Mouse (Mus musculus) neural tube, embryonic 15.5 days (tissue): ENCODE data around the gene Cabin1. TPM values are rescaled to one million over a fixed set of nuclear protein-coding genes. Genes with fewer than 3 reads are reported as not detected.
"Not testable (repeated sequence)": the region's sequence is repeated elsewhere in the genome, so short reads cannot be mapped to it uniquely, and the experiment has no call there.

Source experiments
- ATAC-seq: fragments of 200-750 bp; cut with Nextera tagmentation; 2 replicates; pipeline ENCODE4 v1.8.0; 2017; ENCODE audit warnings: mild to moderate bottlenecking, moderate TSS enrichment, moderate library complexity; ENCODE audit not compliant: low FRiP score
- H3K27ac ChIP-seq: fragments of 300-500 bp; sonication (generic); replicated peaks from 2 replicates; pipeline ENCODE4 v1.5.1; 2015; ENCODE audit warnings: mild to moderate bottlenecking, inconsistent platforms
- H3K27me3 ChIP-seq: fragments of 300-500 bp; sonication (generic); replicated peaks from 2 replicates; pipeline ENCODE4 v1.6.1; 2015; ENCODE audit warnings: inconsistent platforms
- H3K36me3 ChIP-seq: fragments of 300-500 bp; sonication (generic); 2 replicates; pipeline ENCODE4 v1.6.1; 2015; ENCODE audit warnings: inconsistent platforms
- H3K4me1 ChIP-seq: fragments of 300-500 bp; sonication (generic); 2 replicates; pipeline ENCODE4 v1.6.1; 2015; ENCODE audit warnings: inconsistent platforms
- H3K4me2 ChIP-seq: fragments of 300-500 bp; sonication (generic); 2 replicates; pipeline ENCODE4 v1.6.1; 2015; ENCODE audit warnings: inconsistent platforms, mild to moderate bottlenecking, moderate library complexity
- H3K4me3 ChIP-seq: fragments of 300-500 bp; sonication (generic); replicated peaks from 2 replicates; pipeline ENCODE4 v1.5.1; 2015; ENCODE audit warnings: mild to moderate bottlenecking, inconsistent platforms
- H3K9ac ChIP-seq: fragments of 300-500 bp; sonication (generic); replicated peaks from 2 replicates; pipeline ENCODE4 v1.6.1; 2015; ENCODE audit warnings: mild to moderate bottlenecking, inconsistent platforms
- H3K9me3 ChIP-seq: fragments of 300-500 bp; sonication (generic); replicated peaks from 2 replicates; pipeline ENCODE4 v1.6.1; 2016; ENCODE audit warnings: inconsistent platforms
- WGBS: fragments of 180-500 bp; shearing (Covaris S2); methylation state at CpG from one replicate; pipeline ENCODE4 v1.1.7; 2015; ENCODE audit warnings: mixed read lengths; 5-methylcytosine and 5-hydroxymethylcytosine counted together
- polyA plus RNA-seq: library from polyadenylated mRNA; unstranded; fragments of >200 nt; fragmentation: Nextera tagmentation; extraction: Ambion mirVana; gene quantifications from 2 replicates; pipeline ENCODE4 v1.2.1, GENCODE M21; 2015

Gene Cabin1
- polyA plus RNA-seq, 1 experiment from 2014 or later: 35.8 TPM

GRCm38 (mm10) chr10:75780769-75781578, 16.8 kb upstream of the Cabin1 start, which contains the start of the genes Gm20441 and Gstt3:
TSS of gene Gm20441 (minus strand) at chr10:75780954.
TSS of gene Gstt3 (minus strand) at chr10:75781414.
- Histone ChIP-seq H3K27me3 (peaks cover 56% of the 10 kb centered on the region), H3K9ac (peak within 1 kb of the TSS; percentile 35), H3K4me3 (peak within 1 kb of the TSS; percentile 40), H3K4me2 (peak within 1 kb of the TSS; percentile 72), H3K4me1 (peaks cover 10% of the 10 kb centered on the region), H3K36me3 (no peaks in the 10 kb centered on the region), H3K9me3 (no peaks in the 10 kb centered on the region), H3K27ac (no peak within 1 kb of the TSS)
- ATAC-seq: no peak
- WGBS: 2% methylated on average over 28 of the region's 28 CpGs

- H3K9me3 ChIP-seq: no peaks in the 10 kb centered on the region
- peaks cover 62% of the 10 kb centered on the region for H3K27me3 ChIP-seq
- ATAC-seq: no peak
- peaks cover 10% of the 10 kb centered on the region for H3K4me1 ChIP-seq
- no peak overlapping the region for H3K27ac ChIP-seq
- WGBS: 38% methylated on average over 15 of the region's 15 CpGs
- no peak overlapping the region for H3K9ac ChIP-seq
- H3K4me2 ChIP-seq: no peak overlapping the region
- H3K4me3 ChIP-seq: no peak overlapping the region
- no peaks in the 10 kb centered on the region for H3K36me3 ChIP-seq
These were observed 15.3 kb upstream of the Cabin1 start for GRCm38 (mm10) chr10:75779206-75780174.

GRCm38 (mm10) chr10:75777885-75778284, 13.7 kb upstream of the Cabin1 start:
- H3K9ac ChIP-seq: no peak overlapping the region
- no peak overlapping the region for H3K4me2 ChIP-seq
- 88% methylated on average over 2 of the region's 2 CpGs for WGBS
- no peak overlapping the region for H3K4me3 ChIP-seq
- H3K27me3 ChIP-seq: peaks cover 56% of the 10 kb centered on the region
- no peaks in the 10 kb centered on the region for H3K9me3 ChIP-seq
- no peak for ATAC-seq
- no peak overlapping the region for H3K27ac ChIP-seq
- no peaks in the 10 kb centered on the region for H3K36me3 ChIP-seq
- peaks cover 15% of the 10 kb centered on the region for H3K4me1 ChIP-seq

- peaks cover 26% of the 10 kb centered on the region for H3K4me1 ChIP-seq
- H3K4me2 ChIP-seq: no peak overlapping the region
- no peak overlapping the region for H3K4me3 ChIP-seq
- no peak overlapping the region for H3K9ac ChIP-seq
- peaks cover 47% of the 10 kb centered on the region for H3K27me3 ChIP-seq
- 82% methylated on average over 6 of the region's 6 CpGs for WGBS
- no peak overlapping the region for H3K27ac ChIP-seq
- no peak for ATAC-seq
- H3K9me3 ChIP-seq: no peaks in the 10 kb centered on the region
- no peaks in the 10 kb centered on the region for H3K36me3 ChIP-seq
These were observed 12.4 kb upstream of the Cabin1 start for GRCm38 (mm10) chr10:75776562-75776961.

- WGBS: 96% methylated on average over 9 of the region's 9 CpGs
- ATAC-seq: no peak
These were observed 10.4 kb upstream of the Cabin1 start for GRCm38 (mm10) chr10:75774587-75774986.

GRCm38 (mm10) chr10:75774102-75774501, 10.0 kb upstream of the Cabin1 start:
- H3K4me3 ChIP-seq: no peak overlapping the region
- no peaks in the 10 kb centered on the region for H3K9me3 ChIP-seq
- 94% methylated on average over 5 of the region's 5 CpGs for WGBS
- H3K4me2 ChIP-seq: no peak overlapping the region
- H3K4me1 ChIP-seq: peaks cover 18% of the 10 kb centered on the region
- H3K9ac ChIP-seq: no peak overlapping the region
- no peak overlapping the region for H3K27ac ChIP-seq
- H3K36me3 ChIP-seq: no peaks in the 10 kb centered on the region
- H3K27me3 ChIP-seq: peaks cover 23% of the 10 kb centered on the region
- no peak for ATAC-seq

More at GRCm38 (mm10) chr10:75774587-75774986, 10.4 kb upstream of the Cabin1 start:
- Histone ChIP-seq H3K27ac (no peak overlapping the region), H3K4me3 (no peak overlapping the region), H3K36me3 (no peaks in the 10 kb centered on the region), H3K4me2 (no peak overlapping the region), H3K9me3 (no peaks in the 10 kb centered on the region), H3K27me3 (peaks cover 28% of the 10 kb centered on the region), H3K4me1 (peaks cover 18% of the 10 kb centered on the region), H3K9ac (no peak overlapping the region)

GRCm38 (mm10) chr10:75772795-75773664, 8.9 kb upstream of the Cabin1 start, which contains the start of gene Ddt:
TSS of gene Ddt (minus strand) at chr10:75773414.
- H3K4me2 ChIP-seq: peak within 1 kb of the TSS; percentile 99
- H3K4me3 ChIP-seq: peak within 1 kb of the TSS; percentile 79
- ATAC-seq: peak; percentile 97
- H3K4me1 ChIP-seq: peaks cover 18% of the 10 kb centered on the region
- H3K27ac ChIP-seq: peak within 1 kb of the TSS; percentile 66
- H3K27me3 ChIP-seq: peaks cover 15% of the 10 kb centered on the region
- no peaks in the 10 kb centered on the region for H3K9me3 ChIP-seq
- under 1% methylated on average over 47 of the region's 47 CpGs for WGBS
- H3K9ac ChIP-seq: peak within 1 kb of the TSS; percentile 68
- no peaks in the 10 kb centered on the region for H3K36me3 ChIP-seq

GRCm38 (mm10) chr10:75767756-75768155, 3.6 kb upstream of the Cabin1 start:
- H3K27me3 ChIP-seq, H3K9me3 ChIP-seq, H3K36me3 ChIP-seq, H3K4me3 ChIP-seq, H3K27ac ChIP-seq, ATAC-seq, H3K4me2 ChIP-seq, H3K9ac ChIP-seq: not testable (repeated sequence)
- 46% methylated on average over 5 of the region's 5 CpGs for WGBS
- H3K4me1 ChIP-seq: peaks cover 23% of the 10 kb centered on the region

GRCm38 (mm10) chr10:75766856-75767255, 2.7 kb upstream of the Cabin1 start:
- Histone ChIP-seq H3K4me3 (no peak overlapping the region), H3K27me3 (no peaks in the 10 kb centered on the region), H3K9ac (no peak overlapping the region), H3K36me3 (no peaks in the 10 kb centered on the region), H3K9me3 (no peaks in the 10 kb centered on the region), H3K4me1 (peaks cover 21% of the 10 kb centered on the region), H3K4me2 (no peak overlapping the region), H3K27ac (no peak overlapping the region)
- ATAC-seq: no peak
- WGBS: 83% methylated on average over 6 of the region's 6 CpGs

GRCm38 (mm10) chr10:75764519-75765473, 655 bp upstream of the Cabin1 start:
- H3K4me1 ChIP-seq: peaks cover 18% of the 10 kb centered on the region
- ATAC-seq: peak; percentile 42
- H3K4me3 ChIP-seq: peak overlapping the region; percentile 66
- H3K9me3 ChIP-seq: no peaks in the 10 kb centered on the region
- H3K27me3 ChIP-seq: no peaks in the 10 kb centered on the region
- H3K9ac ChIP-seq: peak overlapping the region; percentile 53
- peak overlapping the region; percentile 79 for H3K27ac ChIP-seq
- peak overlapping the region; percentile 81 for H3K4me2 ChIP-seq
- no peaks in the 10 kb centered on the region for H3K36me3 ChIP-seq
- 1% methylated on average over 27 of the region's 27 CpGs for WGBS
